Comparison of ENCODE assay signal across 8 mouse cellular contexts in the genomic region with DNA sequence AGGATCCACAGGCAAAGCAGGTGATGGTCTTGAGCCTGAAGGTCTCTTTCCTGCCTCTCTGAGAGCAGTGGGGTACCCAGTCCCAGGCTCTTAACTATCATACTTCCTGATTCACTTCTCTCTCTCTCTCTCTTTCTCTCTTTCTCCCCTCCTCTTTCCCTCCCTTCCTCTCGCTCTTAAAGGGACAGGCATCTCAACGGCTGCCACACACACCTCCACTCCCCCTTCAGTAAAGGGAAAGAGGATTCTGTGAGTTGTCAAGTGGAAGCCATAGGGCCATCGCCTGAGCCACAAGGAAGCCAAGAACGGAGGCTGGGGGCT. TPM values are rescaled to one million over a fixed set of nuclear protein-coding genes. Genes with fewer than 3 reads are reported as not detected.
A peak's percentile ranks its signal among the peaks of the same experiment; 100 is the strongest.
DNase-seq lines count a peak whose midpoint lies in the region; ATAC-seq lines count a peak whose summit lies in the region.

A gene (minus strand): TSS at position 151 of the 321 bp plus-strand sequence.

- DNase-seq in heart, postnatal 25 days (ENCODE audit: low spot score), result no peak
- peak; percentile 60 for DNase-seq in CD4-positive helper T cell, adult 2 months (ENCODE audit: low read depth, low spot score)
- DNase-seq in left cerebral cortex, postnatal 4 days, result no peak
- no peak for DNase-seq in right cerebral cortex, postnatal 10 days (ENCODE audit: low spot score in 2 of 2)
- DNase-seq in retina, embryonic 14.5 days (ENCODE audit: low spot score), result no peak

- no peak for ATAC-seq in heart, embryonic 13.5 days (ENCODE audit: extremely low read depth, insufficient number of reproducible peaks, low FRiP score, low TSS enrichment)
- ATAC-seq in embryonic facial prominence, embryonic 15.5 days (ENCODE audit: insufficient number of reproducible peaks, low FRiP score, low TSS enrichment, low read depth), result no peak
- no peak for ATAC-seq in liver, embryonic 15.5 days (ENCODE audit: insufficient read depth)

- peak within 1 kb of the TSS; percentile 61 for H3K27ac ChIP-seq in heart, embryonic 13.5 days (replicated peaks)
- peak within 1 kb of the TSS; percentile 65; the same call in 1 of the 2 replicates for H3K27ac ChIP-seq in embryonic facial prominence, embryonic 15.5 days (replicated peaks)
- H3K27ac ChIP-seq in liver, embryonic 15.5 days (replicated peaks), result 0 out of 2 replicates have a peak within 1 kb of the TSS, but pooled peaks have one; percentile 9

- WGBS in heart, embryonic 13.5 days, result 23% methylated on average over 4 of the region's 4 CpGs
- 25% methylated on average over 4 of the region's 4 CpGs for WGBS in embryonic facial prominence, embryonic 15.5 days
- WGBS in liver, embryonic 15.5 days (ENCODE audit: insufficient replicate concordance), result 23% methylated on average over 4 of the region's 4 CpGs

- peak within 1 kb of the TSS; percentile 53 for H3K4me3 ChIP-seq in heart, embryonic 13.5 days
- peak within 1 kb of the TSS; percentile 41 for H3K4me3 ChIP-seq in embryonic facial prominence, embryonic 15.5 days (replicated peaks)
- peak within 1 kb of the TSS; percentile 33 for H3K4me3 ChIP-seq in liver, embryonic 15.5 days (replicated peaks)

- H3K36me3 ChIP-seq in heart, embryonic 13.5 days, result no peaks in the 10 kb centered on the region
- no peaks in the 10 kb centered on the region for H3K36me3 ChIP-seq in embryonic facial prominence, embryonic 15.5 days
- H3K36me3 ChIP-seq in liver, embryonic 15.5 days (replicated peaks), result no peaks in the 10 kb centered on the region

- no peaks in the 10 kb centered on the region for H3K9me3 ChIP-seq in heart, embryonic 13.5 days
- H3K9me3 ChIP-seq in embryonic facial prominence, embryonic 15.5 days (replicated peaks), result no peaks in the 10 kb centered on the region
- H3K9me3 ChIP-seq in liver, embryonic 15.5 days (replicated peaks), result no peaks in the 10 kb centered on the region

- intact Hi-C loops in heart, postnatal 25 days (cut with DNase I), result no loop called here
- intact Hi-C loops in left cerebral cortex, postnatal 4 days (cut with DNase I), result no loop called here

- H3K9ac ChIP-seq in heart, embryonic 13.5 days, result peak within 1 kb of the TSS; percentile 76
- H3K9ac ChIP-seq in embryonic facial prominence, embryonic 15.5 days, result peak within 1 kb of the TSS; percentile 15; the same call in 1 of the 2 replicates
- H3K9ac ChIP-seq in liver, embryonic 15.5 days, result no peak within 1 kb of the TSS

- H3K4me2 ChIP-seq in heart, embryonic 13.5 days, result peak within 1 kb of the TSS; percentile 71
- peak within 1 kb of the TSS; percentile 53 for H3K4me2 ChIP-seq in embryonic facial prominence, embryonic 15.5 days (replicated peaks)
- peak within 1 kb of the TSS; percentile 49 for H3K4me2 ChIP-seq in liver, embryonic 15.5 days

- H3K4me1 ChIP-seq in heart, embryonic 13.5 days, result peaks cover 44% of the 10 kb centered on the region
- H3K4me1 ChIP-seq in embryonic facial prominence, embryonic 15.5 days, result peaks cover 31% of the 10 kb centered on the region
- peaks cover 33% of the 10 kb centered on the region for H3K4me1 ChIP-seq in liver, embryonic 15.5 days (replicated peaks)

- 0 out of 2 replicates have a peak, but pooled peaks cover 4% of the 10 kb centered on the region for H3K27me3 ChIP-seq in heart, embryonic 13.5 days (replicated peaks)
- H3K27me3 ChIP-seq in embryonic facial prominence, embryonic 15.5 days, result no peaks in the 10 kb centered on the region
- H3K27me3 ChIP-seq in liver, embryonic 15.5 days, result no peaks in the 10 kb centered on the region

RNA-seq across cellular contexts. Expression of the gene that starts here (rescaled TPM):
- 2.4 and 2.8 TPM in 2 replicates for polyA plus RNA-seq in heart, embryonic 13.5 days (2015; fragmentation: Nextera tagmentation; extraction: Ambion mirVana)
- 1 to 10 TPM; 1.4 to 1.7 TPM for total RNA-seq in heart, postnatal 25 days (2021)
- 5.1 and 7.7 TPM in 2 replicates for polyA plus RNA-seq in embryonic facial prominence, embryonic 15.5 days (2015; fragmentation: Nextera tagmentation; extraction: Ambion mirVana)
- 6.6 and 9.7 TPM in 2 replicates for polyA plus RNA-seq in liver, embryonic 15.5 days (2015; fragmentation: Nextera tagmentation; extraction: Ambion mirVana)
- total RNA-seq in left cerebral cortex, postnatal 4 days (2021), result 1 to 10 TPM; 3.7 to 3.9 TPM

Comparison
In these comparisons a context has a peak if more than half of its experiments do, and no peak if none do; other contexts are left out.
1. H3K27ac ChIP-seq: peak in every context shown above with its lines; median percentile 65 in embryonic facial prominence, embryonic 15.5 days; 61 in heart, embryonic 13.5 days; 9 in liver, embryonic 15.5 days.